Mouse (Mus musculus): ENCODE measurements around the gene Irf5. TPM values are rescaled to one million over a fixed set of nuclear protein-coding genes. Genes with fewer than 3 reads are reported as not detected.
"Not testable (repeated sequence)": the region's sequence is repeated elsewhere in the genome, so short reads cannot be mapped to it uniquely, and the experiment has no call there.

Irf5 gene
- polyA plus RNA-seq, 1 experiment from 2014 or later = 3.5 TPM

GRCm38 (mm10) chr6:29552526-29552925, 26.1 kb downstream of the Irf5 start:
- Histone ChIP-seq H3K4me1 (no peaks in the 10 kb centered on the region), H3K27me3 (replicated peaks) (no peaks in the 10 kb centered on the region), H3K27ac (no peak overlapping the region), H3K4me2 (replicated peaks) (no peak overlapping the region), H3K9ac (no peak overlapping the region), H3K4me3 (no peak overlapping the region), H3K9me3 (no peaks in the 10 kb centered on the region), H3K36me3 (peaks cover 81% of the 10 kb centered on the region)
- ATAC-seq (ENCODE audit: low FRiP score, low read depth) = no peak
- WGBS = 92% methylated on average over 2 of the region's 2 CpGs

- no peaks in the 10 kb centered on the region for H3K9me3 ChIP-seq
- H3K4me2 ChIP-seq (replicated peaks) = no peak overlapping the region
- no peak overlapping the region for H3K9ac ChIP-seq
- H3K36me3 ChIP-seq = peaks cover 82% of the 10 kb centered on the region
- no peak for ATAC-seq (ENCODE audit: low FRiP score, low read depth)
- WGBS = 89% methylated on average over 2 of the region's 2 CpGs
- H3K27ac ChIP-seq = no peak overlapping the region
- H3K4me3 ChIP-seq = no peak overlapping the region
- no peaks in the 10 kb centered on the region for H3K4me1 ChIP-seq
- H3K27me3 ChIP-seq (replicated peaks) = no peaks in the 10 kb centered on the region
Observed at GRCm38 (mm10) chr6:29557112-29557511, 30.7 kb downstream of the Irf5 start.

GRCm38 (mm10) chr6:29576388-29576787, 50.0 kb downstream of the Irf5 start:
- not testable (repeated sequence) for H3K4me1 ChIP-seq; H3K27me3 ChIP-seq (replicated peaks); H3K27ac ChIP-seq; H3K9ac ChIP-seq; H3K4me3 ChIP-seq; H3K4me2 ChIP-seq (replicated peaks); ATAC-seq (ENCODE audit: low FRiP score, low read depth); H3K9me3 ChIP-seq
- peaks cover 68% of the 10 kb centered on the region for H3K36me3 ChIP-seq
- 90% methylated on average over 3 of the region's 3 CpGs for WGBS

GRCm38 (mm10) chr6:29580770-29581169, 54.3 kb downstream of the Irf5 start:
- Histone ChIP-seq H3K27me3 (replicated peaks) (no peaks in the 10 kb centered on the region), H3K9me3 (no peaks in the 10 kb centered on the region), H3K36me3 (peaks cover 61% of the 10 kb centered on the region), H3K4me2 (replicated peaks) (no peak overlapping the region), H3K4me1 (no peaks in the 10 kb centered on the region), H3K27ac (no peak overlapping the region), H3K4me3 (no peak overlapping the region), H3K9ac (no peak overlapping the region)
- 91% methylated on average over 1 of the region's 1 CpGs for WGBS
- ATAC-seq (ENCODE audit: low FRiP score, low read depth) = no peak

GRCm38 (mm10) chr6:29581202-29581601, 54.8 kb downstream of the Irf5 start:
- Histone ChIP-seq H3K9me3 (no peaks in the 10 kb centered on the region), H3K27me3 (replicated peaks) (no peaks in the 10 kb centered on the region), H3K9ac (no peak overlapping the region), H3K36me3 (peaks cover 65% of the 10 kb centered on the region), H3K4me2 (replicated peaks) (no peak overlapping the region), H3K4me3 (no peak overlapping the region), H3K4me1 (no peaks in the 10 kb centered on the region), H3K27ac (no peak overlapping the region)
- ATAC-seq (ENCODE audit: low FRiP score, low read depth) = no peak
- 96% methylated on average over 3 of the region's 3 CpGs for WGBS

Other genes starting within 250 kb of the Irf5 start
- 0.45 and 0.71 TPM in 2 replicates for gene Fam71f2, start 247.0 kb upstream of the Irf5 start, polyA plus RNA-seq (2016; fragmentation: Nextera tagmentation; extraction: Ambion mirVana)
- not detected in 2 replicates for gene Fam71f1, start 207.5 kb upstream of the Irf5 start, polyA plus RNA-seq (2016; fragmentation: Nextera tagmentation; extraction: Ambion mirVana)
- 199 and 223 TPM in 2 replicates for gene Calu, start 178.6 kb upstream of the Irf5 start, polyA plus RNA-seq (2016; fragmentation: Nextera tagmentation; extraction: Ambion mirVana)
- 0.18 and 0.24 TPM in 2 replicates for gene Opn1sw, start 138.2 kb upstream of the Irf5 start, polyA plus RNA-seq (2016; fragmentation: Nextera tagmentation; extraction: Ambion mirVana)
- 33.1 and 39.9 TPM in 2 replicates for gene Ccdc136, start 130.3 kb upstream of the Irf5 start, polyA plus RNA-seq (2016; fragmentation: Nextera tagmentation; extraction: Ambion mirVana)
- gene Flnc, start 93.4 kb upstream of the Irf5 start, polyA plus RNA-seq (2016; fragmentation: Nextera tagmentation; extraction: Ambion mirVana) = 10.1 and 11.1 TPM in 2 replicates
- gene Atp6v1f, start 58.9 kb upstream of the Irf5 start, polyA plus RNA-seq (2016; fragmentation: Nextera tagmentation; extraction: Ambion mirVana) = 233 and 239 TPM in 2 replicates
- gene Atp6v1fnb, start 55.2 kb upstream of the Irf5 start, polyA plus RNA-seq (2016; fragmentation: Nextera tagmentation; extraction: Ambion mirVana) = 0.30 and 0.32 TPM in 2 replicates
- 21.1 TPM in 2 replicates for gene Kcp, start 18.7 kb upstream of the Irf5 start, polyA plus RNA-seq (2016; fragmentation: Nextera tagmentation; extraction: Ambion mirVana)
- 98.2 and 99.9 TPM in 2 replicates for gene Tnpo3, start 83.3 kb downstream of the Irf5 start, polyA plus RNA-seq (2016; fragmentation: Nextera tagmentation; extraction: Ambion mirVana)
- gene Tspan33, start 167.6 kb downstream of the Irf5 start, polyA plus RNA-seq (2016; fragmentation: Nextera tagmentation; extraction: Ambion mirVana) = 6.1 and 6.9 TPM in 2 replicates
- gene Smo, start 208.9 kb downstream of the Irf5 start, polyA plus RNA-seq (2016; fragmentation: Nextera tagmentation; extraction: Ambion mirVana) = 36.5 and 41.9 TPM in 2 replicates
- 18.0 and 18.8 TPM in 2 replicates for gene Ahcyl2, start 241.4 kb downstream of the Irf5 start, polyA plus RNA-seq (2016; fragmentation: Nextera tagmentation; extraction: Ambion mirVana)